ENCODE assay signal across 24 mouse cellular contexts in genomic region chr6:114771502-114771901, GRCm38 (mm10).
"Had no signal": no experiment of that assay in that cellular context is flagged by ENCODE, and none has a peak within 500 bp of the region (broad histone marks: within the 10 kb centered on the region; RNA-seq: fewer than 3 reads in every experiment).

No protein-coding gene starts in this region.

- H3K27ac ChIP-seq: limb, embryonic 13.5 days; liver, embryonic 12.5 days; liver, embryonic 15.5 days; lung, embryonic 15.5 days; midbrain, embryonic 10.5 days; midbrain, embryonic 13.5 days; neural tube, embryonic 13.5 days; stomach, embryonic 15.5 days had no signal

- H3K4me3 ChIP-seq: limb, embryonic 13.5 days; liver, embryonic 12.5 days; liver, embryonic 15.5 days; lung, embryonic 15.5 days; megakaryocyte, embryonic 14.5 days; midbrain, embryonic 10.5 days; midbrain, embryonic 13.5 days; myocyte; neural tube, embryonic 13.5 days; stomach, embryonic 15.5 days had no signal

- DNase-seq: kidney, adult 18-20 months; kidney, adult 9 months; kidney, postnatal 14 days; kidney, postnatal 4 days; layer of hippocampus, postnatal 36 days; liver; lung, adult 18-20 months; lung, postnatal 10 days; lung, postnatal 36 days; retina, postnatal 1 day; spleen, adult 18-20 months; thymus, adult 2 months; thymus, postnatal 14 days; thymus, postnatal 4 days had no signal
